Comparison of ENCODE assay signal across 13 mouse cellular contexts in the genomic region with DNA sequence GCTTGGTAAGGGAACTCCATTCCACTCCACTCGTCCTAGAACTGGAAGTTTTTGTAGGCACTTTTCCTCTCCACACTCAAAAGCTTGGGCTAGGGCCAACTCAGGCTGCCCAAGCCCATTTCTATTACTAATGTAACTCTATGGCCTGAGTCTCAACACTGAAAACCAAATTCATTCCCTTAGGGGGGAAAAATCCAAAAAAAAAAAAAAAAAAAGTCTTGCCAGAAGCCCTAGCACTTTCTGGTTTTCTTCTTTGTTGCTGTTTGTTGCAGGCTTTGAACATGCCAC. TPM values are rescaled to one million over a fixed set of nuclear protein-coding genes. Genes with fewer than 3 reads are reported as not detected.
DNase-seq lines count a peak whose midpoint lies in the region; ATAC-seq lines count a peak whose summit lies in the region.
"Had no signal": no experiment of that assay in that cellular context is flagged by ENCODE, and none has a peak within 500 bp of the region (broad histone marks: within the 10 kb centered on the region; RNA-seq: fewer than 3 reads in every experiment).

No protein-coding gene starts in this region.

- no peak for DNase-seq in kidney, adult 11 months
- peak; percentile 17 for DNase-seq in embryonic facial prominence, embryonic 10.5 days (ENCODE audit: low spot score)
- peak; percentile 47 for DNase-seq in lung, postnatal 14 days
- no peak for DNase-seq in adrenal gland, postnatal 25 days
- DNase-seq in urinary bladder, adult 2 months (ENCODE audit: low spot score): no peak
- DNase-seq in cerebellum, postnatal 10 days: no peak
- DNase-seq: cerebellum, adult 2 months; layer of hippocampus, postnatal 36 days; midbrain, embryonic 14.5 days had no signal

- no peaks in the 10 kb centered on the region for H3K9me3 ChIP-seq in kidney, embryonic 15.5 days (replicated peaks)
- H3K9me3 ChIP-seq in embryonic facial prominence, embryonic 10.5 days: no peaks in the 10 kb centered on the region
- H3K9me3 ChIP-seq in hindbrain, embryonic 12.5 days (replicated peaks): no peaks in the 10 kb centered on the region
- H3K9me3 ChIP-seq: limb, embryonic 15.5 days had no signal

- peak overlapping the region; percentile 57; the same call in 1 of the 2 replicates for H3K27ac ChIP-seq in kidney, embryonic 15.5 days
- peak overlapping the region; percentile 75; the same call in 1 of the 2 replicates for H3K27ac ChIP-seq in embryonic facial prominence, embryonic 10.5 days (replicated peaks)
- H3K27ac ChIP-seq in hindbrain, embryonic 12.5 days: peak overlapping the region; percentile 99
- H3K27ac ChIP-seq: limb, embryonic 15.5 days had no signal

- H3K4me3 ChIP-seq in kidney, embryonic 15.5 days (replicated peaks): no peak overlapping the region
- H3K4me3 ChIP-seq in embryonic facial prominence, embryonic 10.5 days: peak overlapping the region; percentile 78
- H3K4me3 ChIP-seq in hindbrain, embryonic 12.5 days: peak overlapping the region; percentile 66
- H3K4me3 ChIP-seq: limb, embryonic 15.5 days had no signal

- peaks cover 92% of the 10 kb centered on the region for H3K4me1 ChIP-seq in kidney, embryonic 15.5 days
- peaks cover 30% of the 10 kb centered on the region for H3K4me1 ChIP-seq in embryonic facial prominence, embryonic 10.5 days
- peaks cover 21% of the 10 kb centered on the region for H3K4me1 ChIP-seq in hindbrain, embryonic 12.5 days

- no peak for ATAC-seq in kidney, embryonic 15.5 days (replicated peaks; ENCODE audit: low FRiP score)
- ATAC-seq in hindbrain, embryonic 12.5 days (ENCODE audit: low FRiP score): no peak
- ATAC-seq: CD4-positive, CD25-positive, alpha-beta regulatory T cell, adult 4 months had no signal

- no peaks in the 10 kb centered on the region for H3K36me3 ChIP-seq in kidney, embryonic 15.5 days
- H3K36me3 ChIP-seq in embryonic facial prominence, embryonic 10.5 days (replicated peaks): no peaks in the 10 kb centered on the region
- H3K36me3 ChIP-seq in hindbrain, embryonic 12.5 days: no peaks in the 10 kb centered on the region
- H3K36me3 ChIP-seq: limb, embryonic 15.5 days had no signal

- peak overlapping the region; percentile 34; the same call in 1 of the 2 replicates for H3K4me2 ChIP-seq in kidney, embryonic 15.5 days
- H3K4me2 ChIP-seq in hindbrain, embryonic 12.5 days (replicated peaks): peak overlapping the region; percentile 88
- H3K4me2 ChIP-seq: limb, embryonic 15.5 days had no signal

- peaks cover 11% of the 10 kb centered on the region for H3K27me3 ChIP-seq in kidney, embryonic 15.5 days
- H3K27me3 ChIP-seq in embryonic facial prominence, embryonic 10.5 days (replicated peaks; ENCODE audit: low read depth, poor library complexity, severe bottlenecking): peaks cover 100% of the 10 kb centered on the region
- H3K27me3 ChIP-seq in hindbrain, embryonic 12.5 days: peaks cover 60% of the 10 kb centered on the region

- no peak overlapping the region for H3K9ac ChIP-seq in kidney, embryonic 15.5 days
- H3K9ac ChIP-seq in hindbrain, embryonic 12.5 days: peak overlapping the region; percentile 97
- H3K9ac ChIP-seq: limb, embryonic 15.5 days had no signal

- WGBS in kidney, embryonic 15.5 days: 38% methylated on average over 1 of the region's 1 CpGs
- WGBS in embryonic facial prominence, embryonic 10.5 days: 5% methylated on average over 1 of the region's 1 CpGs
- 3% methylated on average over 1 of the region's 1 CpGs for WGBS in hindbrain, embryonic 12.5 days

RNA-seq across cellular contexts. Expression of a gene that starts 2.6 kb away (rescaled TPM):
- 2.2 and 3.6 TPM in 2 replicates for polyA plus RNA-seq in kidney, embryonic 15.5 days (2015; fragmentation: Nextera tagmentation; extraction: Ambion mirVana)
- 8.7 and 16.7 TPM in 2 replicates for polyA plus RNA-seq in embryonic facial prominence, embryonic 10.5 days (2016; fragmentation: Nextera tagmentation; extraction: Ambion mirVana)
- 52.2 and 70.1 TPM in 2 replicates for polyA plus RNA-seq in hindbrain, embryonic 12.5 days (2016; fragmentation: Nextera tagmentation; extraction: Ambion mirVana)
- total RNA-seq in adrenal gland, postnatal 25 days (2021): 2.5 and 2.8 TPM in 2 replicates
- polyA plus RNA-seq in urinary bladder, adult 2 months (2012; rRNA removed): 1.3 and 1.9 TPM in 2 replicates
- total RNA-seq: layer of hippocampus, postnatal 36 days had no signal
- polyA plus RNA-seq: CD4-positive, CD25-positive, alpha-beta regulatory T cell, adult 4 months had no signal

RNA-seq across cellular contexts. Expression of a gene that starts 3.9 kb away (rescaled TPM):
- 0.64 and 0.81 TPM in 2 replicates for polyA plus RNA-seq in kidney, embryonic 15.5 days (2015; fragmentation: Nextera tagmentation; extraction: Ambion mirVana)
- polyA plus RNA-seq in embryonic facial prominence, embryonic 10.5 days (2016; fragmentation: Nextera tagmentation; extraction: Ambion mirVana): 0.57 and 0.62 TPM in 2 replicates
- 2.1 and 3.2 TPM in 2 replicates for polyA plus RNA-seq in hindbrain, embryonic 12.5 days (2016; fragmentation: Nextera tagmentation; extraction: Ambion mirVana)
- total RNA-seq in adrenal gland, postnatal 25 days (2021): 0.76 TPM in 1 of 2 replicates, not detected in the other
- polyA plus RNA-seq in urinary bladder, adult 2 months (2012; rRNA removed): 0.73 and 0.83 TPM in 2 replicates
- total RNA-seq: layer of hippocampus, postnatal 36 days had no signal
- polyA plus RNA-seq: CD4-positive, CD25-positive, alpha-beta regulatory T cell, adult 4 months had no signal

RNA-seq across cellular contexts. Expression of a gene that starts 15.3 kb away (rescaled TPM):
- polyA plus RNA-seq in kidney, embryonic 15.5 days (2015; fragmentation: Nextera tagmentation; extraction: Ambion mirVana): 2.1 and 2.4 TPM in 2 replicates
- 0.12 and 0.64 TPM in 2 replicates for polyA plus RNA-seq in embryonic facial prominence, embryonic 10.5 days (2016; fragmentation: Nextera tagmentation; extraction: Ambion mirVana)
- 5.6 and 6.9 TPM in 2 replicates for polyA plus RNA-seq in hindbrain, embryonic 12.5 days (2016; fragmentation: Nextera tagmentation; extraction: Ambion mirVana)
- total RNA-seq in adrenal gland, postnatal 25 days (2021): 0.29 and 0.55 TPM in 2 replicates
- 0.04 and 0.07 TPM in 2 replicates for polyA plus RNA-seq in urinary bladder, adult 2 months (2012; rRNA removed)
- total RNA-seq: layer of hippocampus, postnatal 36 days had no signal
- polyA plus RNA-seq: CD4-positive, CD25-positive, alpha-beta regulatory T cell, adult 4 months; midbrain, embryonic 14.5 days had no signal

RNA-seq across cellular contexts. Expression of a gene that starts 29.5 kb away (rescaled TPM):
- polyA plus RNA-seq in kidney, embryonic 15.5 days (2015; fragmentation: Nextera tagmentation; extraction: Ambion mirVana): 1.5 and 1.8 TPM in 2 replicates
- 0.09 TPM in 1 of 2 replicates, not detected in the other for polyA plus RNA-seq in embryonic facial prominence, embryonic 10.5 days (2016; fragmentation: Nextera tagmentation; extraction: Ambion mirVana)
- polyA plus RNA-seq in hindbrain, embryonic 12.5 days (2016; fragmentation: Nextera tagmentation; extraction: Ambion mirVana): 6.9 and 12.5 TPM in 2 replicates
- total RNA-seq in adrenal gland, postnatal 25 days (2021): 3.7 and 3.8 TPM in 2 replicates
- 0.61 and 0.62 TPM in 2 replicates for polyA plus RNA-seq in urinary bladder, adult 2 months (2012; rRNA removed)
- total RNA-seq: layer of hippocampus, postnatal 36 days had no signal
- polyA plus RNA-seq: CD4-positive, CD25-positive, alpha-beta regulatory T cell, adult 4 months; midbrain, embryonic 14.5 days had no signal

RNA-seq across cellular contexts. Expression of a gene that starts 42.4 kb away (rescaled TPM):
- 11.0 and 11.5 TPM in 2 replicates for polyA plus RNA-seq in kidney, embryonic 15.5 days (2015; fragmentation: Nextera tagmentation; extraction: Ambion mirVana)
- polyA plus RNA-seq in embryonic facial prominence, embryonic 10.5 days (2016; fragmentation: Nextera tagmentation; extraction: Ambion mirVana): 0.23 TPM in 1 of 2 replicates, not detected in the other
- 53.4 and 82.9 TPM in 2 replicates for polyA plus RNA-seq in hindbrain, embryonic 12.5 days (2016; fragmentation: Nextera tagmentation; extraction: Ambion mirVana)
- total RNA-seq in adrenal gland, postnatal 25 days (2021): 12.8 and 15.0 TPM in 2 replicates
- 6.1 and 7.2 TPM in 2 replicates for polyA plus RNA-seq in urinary bladder, adult 2 months (2012; rRNA removed)
- total RNA-seq: layer of hippocampus, postnatal 36 days had no signal
- polyA plus RNA-seq: CD4-positive, CD25-positive, alpha-beta regulatory T cell, adult 4 months; midbrain, embryonic 14.5 days had no signal

Comparison
In these comparisons a context has a peak if more than half of its experiments do, and no peak if none do; other contexts are left out.
1. DNase-seq: peak in embryonic facial prominence, embryonic 10.5 days (single experiment) and lung, postnatal 14 days (single experiment); none in kidney, adult 11 months (single experiment), adrenal gland, postnatal 25 days (single experiment), urinary bladder, adult 2 months (single experiment) and cerebellum, postnatal 10 days (0 of 2).
2. Peak in every context shown above with its lines, with median percentiles within 50 percentile points of each other: H3K27ac ChIP-seq.